Mouse (Mus musculus): ENCODE data around the gene Fer1l4.

DNA sequence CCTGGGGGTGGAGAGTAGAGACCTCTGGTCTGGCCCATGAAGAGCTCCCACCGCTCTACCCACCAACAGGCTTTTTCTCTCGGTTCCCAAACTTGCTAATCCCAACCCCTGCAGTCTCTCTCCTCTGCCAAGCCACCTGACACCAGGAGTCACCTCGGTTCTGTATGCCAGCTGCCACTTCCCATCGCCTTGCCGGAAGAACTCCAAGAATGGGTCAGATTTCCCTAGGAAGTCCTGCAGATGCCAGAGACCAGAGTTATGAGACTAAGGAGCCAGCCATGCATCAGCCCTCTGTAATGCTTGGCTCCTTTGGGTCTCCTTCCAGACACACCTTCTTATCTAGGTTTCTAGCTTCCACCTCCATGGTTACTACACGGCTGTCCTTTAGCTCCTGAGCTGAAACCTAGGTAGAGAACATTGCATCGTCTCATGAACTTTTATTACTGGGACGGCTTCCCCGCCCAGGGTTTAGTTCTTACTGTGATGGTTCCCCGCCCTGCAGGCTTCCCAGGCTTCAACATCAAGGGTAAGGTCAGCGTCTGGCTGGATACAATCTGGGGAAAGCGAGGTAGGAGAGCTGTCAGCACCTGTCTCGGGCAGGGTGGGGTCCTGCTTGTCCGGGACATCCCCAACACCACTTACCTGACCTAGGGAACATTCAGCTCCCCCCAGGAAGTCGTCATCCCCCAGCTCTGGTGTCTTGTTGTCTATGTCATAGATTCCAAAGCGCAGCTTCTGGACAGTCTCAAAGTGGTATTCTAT is 25.9 kb upstream of the Fer1l4 start:
- no peak for TF ChIP-seq CTCF (IDR thresholded peaks at IDR 0.05; ENCODE audit: low read depth, low read length)
- TF ChIP-seq POLR2A (IDR thresholded peaks at IDR 0.05; ENCODE audit: insufficient read depth, low read length) = no peak
